Comparison of ENCODE assay signal across 18 mouse cellular contexts in the genomic region with DNA sequence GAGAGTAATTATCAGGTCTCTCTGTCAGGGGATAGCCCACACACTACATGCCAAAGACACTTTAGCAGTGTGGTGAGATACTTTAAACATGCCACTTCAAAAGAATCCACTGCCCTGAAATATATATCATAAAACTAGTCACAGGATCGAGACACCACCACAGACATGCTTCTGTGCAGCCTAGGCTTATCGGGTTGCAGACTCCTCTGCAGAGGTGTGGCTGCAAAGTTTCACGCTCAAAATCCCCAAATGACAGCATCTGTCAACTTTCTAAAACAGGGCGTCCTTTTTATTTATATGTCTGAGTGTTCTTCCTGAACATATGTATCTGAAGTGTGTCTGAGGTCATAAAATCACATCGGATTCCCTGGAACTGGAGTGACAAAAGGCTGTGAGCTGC.
"Had no signal": no experiment of that assay in that cellular context is flagged by ENCODE, and none has a peak within 500 bp of the region (broad histone marks: within the 10 kb centered on the region; RNA-seq: fewer than 3 reads in every experiment).

No protein-coding gene starts in this region.

- ATAC-seq: hindbrain, embryonic 16.5 days; inflammation-experienced regulatory T-cells, adult 6 months; intestine, embryonic 15.5 days; intestine, postnatal 0 days had no signal

- DNase-seq: gastrocnemius, adult 2 months; gastrocnemius, postnatal 10 days; gastrocnemius, postnatal 25 days; heart, adult 18-20 months; heart, postnatal 10 days; heart, postnatal 4 days; kidney, adult 18-20 months; kidney, adult 8-10 months; kidney, postnatal 10 days; kidney, postnatal 36 days; layer of hippocampus, postnatal 36 days; left cerebral cortex, postnatal 4 days; liver; liver, embryonic 13.5 days had no signal
